Mouse (Mus musculus): Measurements from ENCODE around the gene Thpo. TPM values are rescaled to one million over a fixed set of nuclear protein-coding genes. Genes with fewer than 3 reads are reported as not detected.

Thpo gene
- polyA plus RNA-seq, 1 experiment from 2014 or later: 5.0 TPM

DNA sequence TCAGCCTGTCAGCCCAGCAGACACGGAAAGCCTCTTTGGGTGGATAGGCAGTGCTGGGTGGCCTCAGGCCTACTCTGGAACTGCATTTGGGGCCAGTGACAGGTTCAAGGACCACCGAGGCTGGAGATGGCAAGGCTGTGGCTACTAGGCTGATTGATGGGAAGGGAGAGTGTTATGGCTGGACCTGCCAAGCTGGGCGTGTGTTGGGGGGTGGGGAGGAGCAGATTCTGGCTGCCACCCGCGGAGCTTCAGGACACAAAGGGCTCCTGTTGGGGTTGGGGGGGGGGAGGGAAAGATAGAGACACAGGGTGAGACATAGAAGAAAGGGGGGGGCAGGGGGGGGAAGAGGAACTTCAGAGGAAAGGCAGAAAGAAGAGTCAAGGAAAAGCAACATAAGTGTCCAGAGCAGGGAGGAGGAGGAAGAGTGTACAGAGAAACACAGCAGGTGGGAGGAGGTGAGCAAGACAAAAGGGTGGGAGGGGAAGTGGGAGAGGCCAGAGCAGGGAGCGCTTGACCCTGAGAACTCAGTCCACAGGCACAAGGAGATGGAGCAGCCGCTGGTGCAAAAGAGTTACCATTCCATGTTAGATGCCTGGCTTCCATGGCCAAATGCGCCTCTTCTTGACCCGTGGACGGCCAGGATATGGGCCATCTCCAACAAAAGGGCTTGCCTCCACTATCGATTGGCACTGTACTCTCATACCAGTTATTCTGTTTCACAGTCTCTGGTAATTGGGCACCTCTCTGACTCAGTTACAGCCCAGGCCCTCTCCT, 19.8 kb downstream of the Thpo start:
- Histone ChIP-seq H3K27ac (replicated peaks) (peak overlapping the region; percentile 91), H3K9me3 (replicated peaks) (no peaks in the 10 kb centered on the region), H3K9ac (peak overlapping the region; percentile 74), H3K4me1 (replicated peaks) (peaks cover 91% of the 10 kb centered on the region), H3K27me3 (no peaks in the 10 kb centered on the region), H3K4me3 (replicated peaks) (peak overlapping the region; percentile 77), H3K4me2 (peak overlapping the region; percentile 100), H3K36me3 (replicated peaks) (peaks cover 33% of the 10 kb centered on the region)
- 57% methylated on average over 11 of the region's 11 CpGs for WGBS (ENCODE audit: insufficient replicate concordance)
- ATAC-seq (ENCODE audit: insufficient read depth): no peak

DNA sequence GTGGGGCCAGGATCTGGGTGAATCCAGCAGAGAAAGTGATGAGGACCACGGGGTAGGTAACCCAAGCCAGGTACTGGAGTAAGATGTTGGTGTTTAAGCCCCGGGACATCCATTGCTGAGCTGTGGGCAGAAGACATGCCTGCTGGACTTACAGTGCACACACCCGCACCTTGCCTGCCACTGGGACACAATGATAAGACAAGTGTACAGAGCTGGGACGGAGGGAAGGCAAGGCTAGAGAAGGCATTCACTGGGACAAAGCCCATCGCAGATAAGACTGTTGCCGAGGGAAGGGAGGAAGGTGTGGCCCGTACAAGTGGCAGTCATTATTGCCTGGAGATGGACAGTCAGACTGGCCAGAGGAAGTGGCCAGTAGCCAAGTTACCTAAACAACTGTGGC, 21.4 kb downstream of the Thpo start:
- no peaks in the 10 kb centered on the region for H3K9me3 ChIP-seq (replicated peaks)
- H3K4me3 ChIP-seq (replicated peaks): peak overlapping the region; percentile 77
- peaks cover 49% of the 10 kb centered on the region for H3K36me3 ChIP-seq (replicated peaks)
- peaks cover 95% of the 10 kb centered on the region for H3K4me1 ChIP-seq (replicated peaks)
- ATAC-seq (ENCODE audit: insufficient read depth): peak; percentile 14
- peak overlapping the region; percentile 74 for H3K9ac ChIP-seq
- peak overlapping the region; percentile 100 for H3K4me2 ChIP-seq
- 26% methylated on average over 7 of the region's 7 CpGs for WGBS (ENCODE audit: insufficient replicate concordance)
- H3K27me3 ChIP-seq: no peaks in the 10 kb centered on the region
- H3K27ac ChIP-seq (replicated peaks): peak overlapping the region; percentile 82

- H3K4me1 ChIP-seq (replicated peaks): peaks cover 98% of the 10 kb centered on the region
These were observed 22.1 kb downstream of the Thpo start for GRCm38 (mm10) chr16:20712190-20712589.

DNA sequence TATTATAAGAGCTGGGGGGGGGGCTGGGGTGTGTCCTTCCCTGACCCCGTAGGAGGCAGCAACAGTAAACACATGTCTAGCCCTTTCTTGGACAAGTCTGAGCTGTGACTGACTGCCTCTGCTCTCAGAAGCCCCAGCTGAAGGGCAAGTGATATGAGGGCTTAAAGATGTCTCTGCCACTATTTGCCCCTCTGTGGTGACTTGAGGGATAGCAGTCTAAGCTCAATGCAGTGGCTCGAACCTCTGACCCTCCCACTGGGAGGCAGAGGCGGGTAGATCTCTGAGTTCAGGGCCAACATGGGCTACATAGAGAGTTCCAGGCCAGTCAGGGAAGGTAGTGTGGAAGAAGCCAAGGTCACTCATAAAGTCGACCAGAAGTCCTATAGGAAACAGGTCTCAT, 23.5 kb downstream of the Thpo start:
- Histone ChIP-seq H3K9me3 (replicated peaks) (no peaks in the 10 kb centered on the region), H3K4me2 (no peak overlapping the region), H3K9ac (no peak overlapping the region), H3K36me3 (replicated peaks) (peaks cover 67% of the 10 kb centered on the region), H3K4me1 (replicated peaks) (peaks cover 98% of the 10 kb centered on the region), H3K27me3 (no peaks in the 10 kb centered on the region), H3K4me3 (replicated peaks) (no peak overlapping the region), H3K27ac (replicated peaks) (peak overlapping the region; percentile 82; the same call in 1 of the 2 replicates)
- 53% methylated on average over 4 of the region's 4 CpGs for WGBS (ENCODE audit: insufficient replicate concordance)
- ATAC-seq (ENCODE audit: insufficient read depth): no peak

More at GRCm38 (mm10) chr16:20712190-20712589, 22.1 kb downstream of the Thpo start:
- peak overlapping the region; percentile 74; the same call in 1 of the 2 replicates for H3K9ac ChIP-seq
- peak overlapping the region; percentile 100 for H3K4me2 ChIP-seq
- H3K36me3 ChIP-seq (replicated peaks): peaks cover 56% of the 10 kb centered on the region
- H3K4me3 ChIP-seq (replicated peaks): no peak overlapping the region
- H3K27ac ChIP-seq (replicated peaks): peak overlapping the region; percentile 82; the same call in 1 of the 2 replicates
- no peaks in the 10 kb centered on the region for H3K9me3 ChIP-seq (replicated peaks)
- no peak for ATAC-seq (ENCODE audit: insufficient read depth)
- WGBS (ENCODE audit: insufficient replicate concordance): 79% methylated on average over 9 of the region's 9 CpGs
- H3K27me3 ChIP-seq: no peaks in the 10 kb centered on the region

GRCm38 (mm10) chr16:20710370-20710769, 23.9 kb downstream of the Thpo start:
- H3K27ac ChIP-seq (replicated peaks): peak overlapping the region; percentile 82; the same call in 1 of the 2 replicates
- peaks cover 98% of the 10 kb centered on the region for H3K4me1 ChIP-seq (replicated peaks)
- no peak for ATAC-seq (ENCODE audit: insufficient read depth)
- no peak overlapping the region for H3K4me3 ChIP-seq (replicated peaks)
- H3K9me3 ChIP-seq (replicated peaks): no peaks in the 10 kb centered on the region
- H3K4me2 ChIP-seq: no peak overlapping the region
- H3K9ac ChIP-seq: no peak overlapping the region
- no peaks in the 10 kb centered on the region for H3K27me3 ChIP-seq
- H3K36me3 ChIP-seq (replicated peaks): peaks cover 67% of the 10 kb centered on the region
- WGBS (ENCODE audit: insufficient replicate concordance): 91% methylated on average over 11 of the region's 11 CpGs

DNA sequence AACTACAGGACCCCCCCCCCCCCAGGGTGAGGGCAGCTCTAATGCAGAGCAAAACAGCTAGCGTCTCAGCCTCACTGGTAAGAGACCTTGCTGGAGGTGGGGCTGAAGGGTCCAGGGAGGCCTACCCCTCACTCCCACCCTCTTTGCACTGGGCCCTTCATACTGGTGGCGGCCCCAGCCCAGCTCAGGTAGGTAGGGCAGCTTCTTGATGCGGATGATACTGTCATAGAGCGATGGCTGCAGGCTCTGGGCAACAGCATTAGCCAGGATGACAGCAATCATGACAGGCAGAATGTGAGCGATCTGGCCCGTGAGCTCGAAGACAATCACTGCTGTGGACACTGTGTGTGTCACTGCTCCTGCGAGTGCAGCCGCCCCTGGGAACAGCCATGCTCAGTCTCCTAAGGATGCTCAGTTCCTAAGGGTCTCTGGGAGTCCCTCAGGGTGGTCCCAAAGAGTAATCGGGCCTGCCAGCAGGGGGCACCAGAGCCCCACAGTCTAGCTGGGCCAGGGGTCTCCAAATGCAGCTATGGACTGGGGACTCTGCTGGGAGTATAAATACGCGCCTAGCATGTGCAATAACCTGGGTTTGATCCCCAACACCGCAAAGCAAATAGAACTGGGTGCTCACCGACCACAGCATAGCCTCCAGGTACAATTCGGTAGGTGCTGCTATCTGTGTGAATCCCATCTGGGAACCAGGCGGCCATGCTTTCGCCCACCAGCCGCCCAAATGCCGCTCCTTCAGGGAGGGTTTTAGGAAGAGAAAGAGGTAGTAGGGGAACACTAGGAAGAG, 25.2 kb downstream of the Thpo start:
- WGBS (ENCODE audit: insufficient replicate concordance): 73% methylated on average over 19 of the region's 19 CpGs
- Histone ChIP-seq H3K36me3 (replicated peaks) (peaks cover 67% of the 10 kb centered on the region), H3K27ac (replicated peaks) (no peak overlapping the region), H3K4me3 (replicated peaks) (no peak overlapping the region), H3K4me1 (replicated peaks) (peaks cover 98% of the 10 kb centered on the region), H3K27me3 (no peaks in the 10 kb centered on the region), H3K9me3 (replicated peaks) (no peaks in the 10 kb centered on the region), H3K9ac (no peak overlapping the region), H3K4me2 (no peak overlapping the region)
- no peak for ATAC-seq (ENCODE audit: insufficient read depth)

GRCm38 (mm10) chr16:20708220-20708938, 25.9 kb downstream of the Thpo start:
- H3K36me3 ChIP-seq (replicated peaks): peaks cover 67% of the 10 kb centered on the region
- no peaks in the 10 kb centered on the region for H3K9me3 ChIP-seq (replicated peaks)
- peak overlapping the region; percentile 91; the same call in 1 of the 2 replicates for H3K27ac ChIP-seq (replicated peaks)
- no peak for ATAC-seq (ENCODE audit: insufficient read depth)
- no peak overlapping the region for H3K4me3 ChIP-seq (replicated peaks)
- no peak overlapping the region for H3K9ac ChIP-seq
- no peaks in the 10 kb centered on the region for H3K27me3 ChIP-seq
- no peak overlapping the region for H3K4me2 ChIP-seq
- H3K4me1 ChIP-seq (replicated peaks): peaks cover 98% of the 10 kb centered on the region
- WGBS (ENCODE audit: insufficient replicate concordance): 88% methylated on average over 21 of the region's 21 CpGs

GRCm38 (mm10) chr16:20706407-20707055, 27.8 kb downstream of the Thpo start:
- H3K4me2 ChIP-seq: peak overlapping the region; percentile 21; the same call in 1 of the 2 replicates
- WGBS (ENCODE audit: insufficient replicate concordance): 74% methylated on average over 2 of the region's 2 CpGs
- H3K9ac ChIP-seq: peak overlapping the region; percentile 45; the same call in 1 of the 2 replicates
- H3K4me1 ChIP-seq (replicated peaks): peaks cover 98% of the 10 kb centered on the region
- peak; percentile 20; the same call in 1 of the 2 replicates for ATAC-seq (ENCODE audit: insufficient read depth)
- H3K9me3 ChIP-seq (replicated peaks): no peaks in the 10 kb centered on the region
- no peak overlapping the region for H3K4me3 ChIP-seq (replicated peaks)
- H3K27me3 ChIP-seq: peaks cover 3% of the 10 kb centered on the region
- peaks cover 59% of the 10 kb centered on the region for H3K36me3 ChIP-seq (replicated peaks)
- peak overlapping the region; percentile 91 for H3K27ac ChIP-seq (replicated peaks)

- Histone ChIP-seq H3K36me3 (replicated peaks) (peaks cover 52% of the 10 kb centered on the region), H3K4me2 (no peak overlapping the region), H3K9ac (no peak overlapping the region; the same call in 1 of the 2 replicates), H3K9me3 (replicated peaks) (no peaks in the 10 kb centered on the region), H3K4me1 (replicated peaks) (peaks cover 94% of the 10 kb centered on the region), H3K27me3 (peaks cover 6% of the 10 kb centered on the region), H3K27ac (replicated peaks) (peak overlapping the region; percentile 91), H3K4me3 (replicated peaks) (no peak overlapping the region)
- ATAC-seq (ENCODE audit: insufficient read depth): no peak
- 39% methylated on average over 3 of the region's 3 CpGs for WGBS (ENCODE audit: insufficient replicate concordance)
These were observed 28.5 kb downstream of the Thpo start for GRCm38 (mm10) chr16:20705786-20706185.

DNA sequence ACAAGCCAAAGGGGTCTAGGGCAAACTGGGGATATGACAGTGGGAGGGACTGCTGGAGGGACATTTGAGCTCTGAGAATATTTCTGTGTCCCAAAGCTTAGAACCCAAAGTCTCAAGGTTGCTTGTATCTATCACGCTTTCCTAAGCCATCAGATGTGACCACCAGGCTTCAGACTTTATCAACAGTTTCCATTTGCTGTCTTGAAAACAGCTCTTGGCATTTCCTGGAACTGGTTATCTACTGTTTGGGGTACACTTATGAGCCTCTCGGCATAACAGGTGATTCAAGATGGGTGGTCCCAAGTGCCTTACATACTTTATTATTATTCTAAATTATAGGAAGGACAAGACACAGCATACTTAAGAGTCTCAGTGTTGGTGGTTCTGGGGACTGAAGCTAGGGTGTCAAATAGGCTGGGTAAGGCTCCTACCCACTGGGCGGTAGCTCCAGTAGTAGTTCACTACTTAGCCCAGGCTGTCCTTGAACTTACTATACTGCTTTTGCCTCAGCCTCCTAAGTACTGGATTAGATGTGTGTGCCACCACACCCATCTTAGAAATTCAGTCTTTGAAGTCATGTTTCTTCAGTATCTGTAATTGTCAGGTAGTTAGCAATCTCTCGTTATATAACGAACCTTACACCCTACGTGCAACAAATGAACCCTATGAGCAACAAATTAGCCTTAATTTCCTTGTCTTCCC, 30.5 kb downstream of the Thpo start:
- no peaks in the 10 kb centered on the region for H3K9me3 ChIP-seq (replicated peaks)
- peaks cover 10% of the 10 kb centered on the region for H3K27me3 ChIP-seq
- H3K4me2 ChIP-seq: peak overlapping the region; percentile 65
- ATAC-seq (ENCODE audit: insufficient read depth): peak; percentile 76
- peaks cover 33% of the 10 kb centered on the region for H3K36me3 ChIP-seq (replicated peaks)
- WGBS (ENCODE audit: insufficient replicate concordance): 27% methylated on average over 6 of the region's 6 CpGs
- peak overlapping the region; percentile 54; the same call in 1 of the 2 replicates for H3K9ac ChIP-seq
- peak overlapping the region; percentile 21 for H3K4me3 ChIP-seq (replicated peaks)
- peak overlapping the region; percentile 91 for H3K27ac ChIP-seq (replicated peaks)
- H3K4me1 ChIP-seq (replicated peaks): peaks cover 75% of the 10 kb centered on the region

Measured in liver, embryonic 15.5 days (tissue).